Mouse (Mus musculus): Measurements from ENCODE around the gene Id2.

- TF ChIP-seq CTCF (IDR thresholded peaks at IDR 0.05; ENCODE audit: low read depth, low read length), result no peak
- TF ChIP-seq POLR2A (IDR thresholded peaks at IDR 0.05; ENCODE audit: borderline replicate concordance, low read depth, low read length), result no peak
These were observed 22.6 kb downstream of the Id2 start for GRCm38 (mm10) chr12:25074344-25074743.
